ENCODE assay signal across 25 mouse cellular contexts in genomic region chr10:123001363-123001762, GRCm38 (mm10).
"Had no signal": no experiment of that assay in that cellular context is flagged by ENCODE, and none has a peak within 500 bp of the region (broad histone marks: within the 10 kb centered on the region; RNA-seq: fewer than 3 reads in every experiment).

No protein-coding gene starts in this region.

- H3K27me3 ChIP-seq: heart, embryonic 13.5 days; heart, embryonic 15.5 days; hindbrain, embryonic 12.5 days; limb, embryonic 13.5 days; limb, embryonic 15.5 days; liver, embryonic 12.5 days had no signal

- H3K9me3 ChIP-seq: heart, embryonic 13.5 days; heart, embryonic 15.5 days; hindbrain, embryonic 12.5 days; limb, embryonic 13.5 days; limb, embryonic 15.5 days; liver, embryonic 12.5 days had no signal

- DNase-seq: gastrocnemius, adult 2 months; gastrocnemius, postnatal 10 days; gastrocnemius, postnatal 25 days; heart, adult 11 months; heart, adult 2 months; heart, postnatal 14 days; heart, postnatal 36 days; kidney, adult 18-20 months; kidney, adult 8-10 months; kidney, postnatal 10 days; kidney, postnatal 36 days; layer of hippocampus, adult 9-11 months; layer of hippocampus, postnatal 36 days; left cerebral cortex, postnatal 4 days had no signal

- H3K9ac ChIP-seq: heart, embryonic 13.5 days; heart, embryonic 15.5 days; hindbrain, embryonic 12.5 days; hindbrain, embryonic 14.5 days; limb, embryonic 13.5 days; limb, embryonic 15.5 days; liver, embryonic 12.5 days had no signal

- ATAC-seq: hindbrain, embryonic 16.5 days; inflammation-experienced regulatory T-cells, adult 6 months; intestine, embryonic 16.5 days; liver, embryonic 12.5 days had no signal

- H3K27ac ChIP-seq: gastrocnemius, adult 2 months; heart, adult 2 months; heart, embryonic 13.5 days; heart, embryonic 15.5 days; hindbrain, embryonic 12.5 days; hindbrain, embryonic 14.5 days; limb, embryonic 13.5 days; limb, embryonic 15.5 days; liver, embryonic 12.5 days had no signal

- H3K4me3 ChIP-seq: gastrocnemius, adult 2 months; heart, adult 2 months; heart, embryonic 13.5 days; heart, embryonic 15.5 days; hindbrain, embryonic 12.5 days; limb, embryonic 13.5 days; limb, embryonic 15.5 days; liver, embryonic 12.5 days had no signal

- H3K4me2 ChIP-seq: heart, embryonic 11.5 days; heart, embryonic 13.5 days; heart, embryonic 15.5 days; hindbrain, embryonic 12.5 days; hindbrain, embryonic 14.5 days; limb, embryonic 13.5 days; limb, embryonic 15.5 days; liver, embryonic 12.5 days had no signal

- H3K4me1 ChIP-seq: heart, embryonic 15.5 days; hindbrain, embryonic 12.5 days; limb, embryonic 13.5 days; liver, embryonic 12.5 days had no signal
